Mouse (Mus musculus): ENCODE measurements around the gene Alg13. TPM values are rescaled to one million over a fixed set of nuclear protein-coding genes. Genes with fewer than 3 reads are reported as not detected.

Gene Alg13
- polyA plus RNA-seq, 1 experiment from 2014 or later = 15.4 TPM

DNA sequence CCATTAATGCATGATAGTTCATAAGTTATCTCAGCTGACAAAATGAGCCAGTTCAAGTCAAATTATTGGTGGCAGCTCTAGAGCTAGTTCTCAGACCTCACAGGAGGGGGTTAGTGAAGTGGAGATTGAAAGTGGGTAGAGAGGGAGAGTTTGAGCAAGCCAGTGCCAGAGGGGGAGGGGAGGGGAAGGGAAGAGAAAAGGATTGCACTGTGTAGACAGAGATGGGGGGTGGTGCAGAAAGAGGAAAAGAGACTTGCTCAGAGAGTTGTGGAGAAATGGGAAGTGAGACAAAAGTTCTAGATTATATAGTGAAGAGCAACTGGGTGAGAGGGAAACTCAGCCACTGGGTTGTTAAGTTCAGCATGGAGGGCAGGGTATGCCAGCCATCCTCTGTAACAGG is 20.8 kb downstream of the Alg13 start:
- H3K9me3 ChIP-seq = no peaks in the 10 kb centered on the region
- no peak overlapping the region for H3K9ac ChIP-seq
- H3K4me2 ChIP-seq = no peak overlapping the region
- H3K27ac ChIP-seq = no peak overlapping the region
- H3K36me3 ChIP-seq = no peaks in the 10 kb centered on the region
- H3K27me3 ChIP-seq (replicated peaks) = no peaks in the 10 kb centered on the region
- no peak overlapping the region for H3K4me3 ChIP-seq (replicated peaks)
- H3K4me1 ChIP-seq = no peaks in the 10 kb centered on the region
- ATAC-seq (ENCODE audit: insufficient read depth, low FRiP score, low read depth) = no peak

DNA sequence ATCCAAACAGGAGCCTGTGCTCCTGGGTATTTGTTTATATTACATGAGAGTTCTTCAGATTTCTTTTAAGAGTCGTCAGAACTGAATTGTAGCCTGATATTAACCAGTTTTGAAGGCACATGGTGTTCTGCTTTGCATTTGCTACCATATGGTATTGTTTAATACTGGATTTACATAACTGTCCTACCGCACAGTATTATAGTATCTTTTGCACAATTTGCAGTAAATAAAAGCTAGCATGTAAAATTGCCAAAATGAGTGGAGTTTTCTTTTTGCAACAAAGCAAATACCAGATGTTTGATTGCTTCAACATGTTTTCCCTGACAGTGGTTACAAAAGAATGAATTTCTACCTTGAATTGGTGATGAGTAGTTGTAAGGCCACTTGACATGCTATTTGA is 56.6 kb downstream of the Alg13 start:
- WGBS = 62% methylated on average over 2 of the region's 2 CpGs
- Histone ChIP-seq H3K9me3 (no peaks in the 10 kb centered on the region), H3K4me3 (replicated peaks) (no peak overlapping the region), H3K27ac (no peak overlapping the region), H3K27me3 (replicated peaks) (no peaks in the 10 kb centered on the region), H3K36me3 (no peaks in the 10 kb centered on the region), H3K9ac (no peak overlapping the region), H3K4me2 (no peak overlapping the region), H3K4me1 (no peaks in the 10 kb centered on the region)
- no peak for ATAC-seq (ENCODE audit: insufficient read depth, low FRiP score, low read depth)

DNA sequence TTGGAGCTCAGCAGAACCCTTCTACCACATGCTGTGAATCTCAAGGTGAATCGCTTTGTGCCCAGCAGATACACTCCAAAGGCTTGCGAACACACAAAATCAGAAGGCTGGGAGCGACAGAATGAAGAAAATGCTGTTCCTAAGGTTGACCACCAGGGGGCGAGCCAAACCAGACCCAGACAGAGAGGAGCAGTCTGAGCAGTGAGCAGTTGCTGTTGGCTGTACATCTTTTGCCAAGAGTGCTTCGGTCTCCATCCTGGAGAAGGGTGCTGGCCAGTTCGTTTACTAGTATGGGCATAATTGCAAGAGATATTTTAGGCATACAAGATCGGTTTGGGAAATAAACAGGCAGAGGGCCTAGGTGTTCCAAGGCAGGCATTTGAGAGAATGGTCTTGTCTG is 85.9 kb downstream of the Alg13 start:
- no peak for ATAC-seq (ENCODE audit: insufficient read depth, low FRiP score, low read depth)
- Histone ChIP-seq H3K9me3 (no peaks in the 10 kb centered on the region), H3K4me1 (no peaks in the 10 kb centered on the region), H3K4me2 (no peak overlapping the region), H3K4me3 (replicated peaks) (no peak overlapping the region), H3K27ac (no peak overlapping the region), H3K27me3 (replicated peaks) (no peaks in the 10 kb centered on the region), H3K36me3 (no peaks in the 10 kb centered on the region), H3K9ac (no peak overlapping the region)
- 37% methylated on average over 7 of the region's 7 CpGs for WGBS

DNA sequence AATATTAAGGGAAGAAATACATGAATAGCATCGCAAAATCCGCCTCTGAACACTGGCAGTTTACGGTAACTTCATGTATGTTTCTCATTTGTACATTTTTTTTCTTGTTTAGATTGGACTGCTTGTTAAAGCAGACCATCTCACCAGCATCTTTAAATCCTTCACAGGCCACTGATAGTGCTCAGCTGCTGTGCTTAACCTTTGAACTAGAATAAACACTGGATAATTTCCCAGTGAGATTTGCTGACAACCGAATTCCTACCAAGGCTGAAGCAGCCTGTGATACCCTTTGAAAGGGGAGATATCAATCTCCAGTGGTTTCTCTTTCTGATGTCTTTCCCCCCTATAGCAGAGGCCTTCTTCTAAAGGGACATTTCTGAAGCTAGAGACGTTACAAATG is 90.4 kb downstream of the Alg13 start:
- WGBS = 49% methylated on average over 5 of the region's 5 CpGs
- no peak overlapping the region for H3K4me3 ChIP-seq (replicated peaks)
- H3K27me3 ChIP-seq (replicated peaks) = no peaks in the 10 kb centered on the region
- H3K9ac ChIP-seq = no peak overlapping the region
- ATAC-seq (ENCODE audit: insufficient read depth, low FRiP score, low read depth) = no peak
- no peaks in the 10 kb centered on the region for H3K36me3 ChIP-seq
- no peaks in the 10 kb centered on the region for H3K4me1 ChIP-seq
- no peak overlapping the region for H3K4me2 ChIP-seq
- no peak overlapping the region for H3K27ac ChIP-seq
- no peaks in the 10 kb centered on the region for H3K9me3 ChIP-seq

DNA sequence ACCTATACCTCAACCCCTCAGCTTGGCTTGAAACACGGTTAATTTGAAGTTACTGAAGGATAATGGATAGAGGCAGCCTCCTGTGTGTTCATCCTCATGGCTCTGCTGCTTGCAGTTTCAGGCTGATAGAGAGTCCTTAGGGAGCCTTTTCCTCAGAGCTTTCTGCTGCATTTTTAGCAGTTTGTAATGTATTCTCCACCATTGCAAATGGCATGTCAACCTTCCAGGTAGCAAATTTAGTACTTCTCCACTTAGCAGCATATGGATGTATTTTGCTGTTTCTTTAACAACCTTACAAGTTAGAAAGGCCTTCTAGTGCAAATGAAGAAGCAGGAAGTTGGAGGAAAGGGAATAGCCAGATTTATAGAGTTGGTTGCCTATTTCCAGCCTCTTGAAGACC is 102.7 kb downstream of the Alg13 start:
- ATAC-seq (ENCODE audit: insufficient read depth, low FRiP score, low read depth) = no peak
- Histone ChIP-seq H3K27me3 (replicated peaks) (no peaks in the 10 kb centered on the region), H3K4me1 (no peaks in the 10 kb centered on the region), H3K9ac (no peak overlapping the region), H3K4me2 (no peak overlapping the region), H3K4me3 (replicated peaks) (no peak overlapping the region), H3K27ac (no peak overlapping the region), H3K9me3 (no peaks in the 10 kb centered on the region), H3K36me3 (no peaks in the 10 kb centered on the region)
- 58% methylated on average over 1 of the region's 1 CpGs for WGBS

DNA sequence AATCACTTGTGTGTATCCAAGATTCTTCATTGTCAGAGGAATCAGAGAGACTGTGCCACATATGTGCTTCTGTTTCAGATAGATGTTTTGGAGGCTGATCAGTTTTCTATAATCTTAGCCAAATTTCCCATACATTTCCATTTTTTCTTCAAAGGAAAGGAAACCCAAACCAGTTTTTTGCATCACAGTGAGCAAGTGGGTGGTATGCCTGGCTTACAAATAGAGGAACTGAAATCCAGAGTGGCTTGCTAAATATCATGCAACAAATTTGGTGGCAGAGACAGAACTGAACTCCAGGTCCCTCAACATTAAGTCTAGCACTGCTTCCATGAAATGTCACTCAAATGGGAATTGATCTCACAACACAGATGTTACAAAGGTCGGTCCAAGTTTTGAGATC is 103.5 kb downstream of the Alg13 start:
- no peaks in the 10 kb centered on the region for H3K4me1 ChIP-seq
- no peak overlapping the region for H3K27ac ChIP-seq
- H3K4me2 ChIP-seq = no peak overlapping the region
- H3K4me3 ChIP-seq (replicated peaks) = no peak overlapping the region
- no peak overlapping the region for H3K9ac ChIP-seq
- no peaks in the 10 kb centered on the region for H3K9me3 ChIP-seq
- 83% methylated on average over 1 of the region's 1 CpGs for WGBS
- ATAC-seq (ENCODE audit: insufficient read depth, low FRiP score, low read depth) = no peak
- no peaks in the 10 kb centered on the region for H3K36me3 ChIP-seq
- no peaks in the 10 kb centered on the region for H3K27me3 ChIP-seq (replicated peaks)

DNA sequence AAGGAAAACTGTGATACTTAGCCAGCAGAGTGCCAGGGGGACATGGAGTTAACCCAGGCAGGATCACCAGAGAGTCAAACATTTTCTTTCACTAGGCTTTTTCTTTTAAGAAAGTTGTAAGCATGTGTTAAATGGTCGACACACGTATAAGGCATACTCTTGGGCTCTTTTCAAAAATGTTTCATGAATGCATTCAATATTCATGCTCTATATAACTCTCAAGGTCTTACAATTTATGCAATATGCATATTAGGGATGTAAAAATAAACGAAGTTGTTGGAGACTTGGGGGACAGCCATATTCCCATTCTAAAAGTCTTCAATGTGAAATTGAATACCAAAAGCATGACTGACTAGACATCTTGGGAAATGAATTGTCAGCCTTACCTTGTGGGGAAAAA is 106.2 kb downstream of the Alg13 start:
- H3K4me2 ChIP-seq = no peak overlapping the region
- H3K9ac ChIP-seq = no peak overlapping the region
- H3K9me3 ChIP-seq = no peaks in the 10 kb centered on the region
- no peak for ATAC-seq (ENCODE audit: insufficient read depth, low FRiP score, low read depth)
- H3K27ac ChIP-seq = no peak overlapping the region
- H3K4me3 ChIP-seq (replicated peaks) = no peak overlapping the region
- H3K4me1 ChIP-seq = no peaks in the 10 kb centered on the region
- H3K36me3 ChIP-seq = no peaks in the 10 kb centered on the region
- H3K27me3 ChIP-seq (replicated peaks) = no peaks in the 10 kb centered on the region
- 74% methylated on average over 3 of the region's 3 CpGs for WGBS

Small RNA genes lying within 50 kb of the gene (microRNA-seq; reads per million reads assigned to microRNA genes)
- gene Mir680-2 = not detected

Other genes starting within 250 kb of the Alg13 start
- gene A730046J19Rik, start 164.1 kb upstream of the Alg13 start, polyA plus RNA-seq (2015; fragmentation: Nextera tagmentation; extraction: Ambion mirVana) = 0.84 and 1.1 TPM in 2 replicates
- gene Trpc5os, start 138.8 kb downstream of the Alg13 start, polyA plus RNA-seq (2015; fragmentation: Nextera tagmentation; extraction: Ambion mirVana) = not detected in 2 replicates

Measured in stomach, embryonic 15.5 days (tissue).